Mouse (Mus musculus): ENCODE measurements around the gene Cdh23.

- TF ChIP-seq CHD2 (IDR thresholded peaks at IDR 0.05; ENCODE audit: low read depth, low read length) (no peak), HCFC1 (IDR thresholded peaks at IDR 0.05; ENCODE audit: borderline replicate concordance, insufficient read depth, low read length) (no peak), ZC3H11A (IDR thresholded peaks at IDR 0.05; ENCODE audit: borderline replicate concordance, low read depth, low read length) (no peak)
These were observed 171.2 kb downstream of the Cdh23 start for GRCm38 (mm10) chr10:60525081-60525480.
